Mouse (Mus musculus) T-cell, adult 2 months (primary cell): ENCODE measurements around the gene Elfn1.

Experiments used
- DNase-seq: peaks from one replicate; pipeline ENCODE4 v3.0.0; 2022; ENCODE audit warnings: low spot score

Elfn1 gene

GRCm38 (mm10) chr5:139907714-139908242, at the start of gene Elfn1:
Gene Elfn1, plus strand, starts transcription at chr5:139907943.
- DNase-seq, result peak; percentile 14

GRCm38 (mm10) chr5:139860328-139861104, 47.2 kb upstream of the Elfn1 start:
- DNase-seq, result no peak

GRCm38 (mm10) chr5:139862759-139863158, 45.0 kb upstream of the Elfn1 start:
- DNase-seq, result no peak

- no peak for DNase-seq
Observed at GRCm38 (mm10) chr5:139870886-139871285, 36.9 kb upstream of the Elfn1 start.

- no peak for DNase-seq
Observed at GRCm38 (mm10) chr5:139871526-139871925, 36.2 kb upstream of the Elfn1 start.

GRCm38 (mm10) chr5:139877563-139877962, 30.2 kb upstream of the Elfn1 start:
- no peak for DNase-seq

- DNase-seq, result no peak
Observed at GRCm38 (mm10) chr5:139879694-139880093, 28.0 kb upstream of the Elfn1 start.

- no peak for DNase-seq
Observed at GRCm38 (mm10) chr5:139881161-139881560, 26.6 kb upstream of the Elfn1 start.

GRCm38 (mm10) chr5:139888624-139889023, 19.1 kb upstream of the Elfn1 start:
- DNase-seq, result no peak

- DNase-seq, result no peak
Observed at GRCm38 (mm10) chr5:139889370-139889769, 18.4 kb upstream of the Elfn1 start.

GRCm38 (mm10) chr5:139892326-139892994, 15.3 kb upstream of the Elfn1 start:
- DNase-seq, result no peak

- no peak for DNase-seq
Observed at GRCm38 (mm10) chr5:139892995-139893345, 14.8 kb upstream of the Elfn1 start.

GRCm38 (mm10) chr5:139894025-139894508, 13.7 kb upstream of the Elfn1 start:
- no peak for DNase-seq

- DNase-seq, result no peak
Observed at GRCm38 (mm10) chr5:139899044-139899443, 8.7 kb upstream of the Elfn1 start.

- DNase-seq, result no peak
Observed at GRCm38 (mm10) chr5:139905121-139905520, 2.6 kb upstream of the Elfn1 start.

- no peak for DNase-seq
Observed at GRCm38 (mm10) chr5:139906507-139906906, 1.2 kb upstream of the Elfn1 start.

GRCm38 (mm10) chr5:139907241-139907640, 502 bp upstream of the Elfn1 start:
- DNase-seq, result no peak

- no peak for DNase-seq
Observed at GRCm38 (mm10) chr5:139908243-139908810, 584 bp downstream of the Elfn1 start.

- no peak for DNase-seq
Observed at GRCm38 (mm10) chr5:139908811-139909627, 1.3 kb downstream of the Elfn1 start.

- no peak for DNase-seq
Observed at GRCm38 (mm10) chr5:139909710-139910550, 2.2 kb downstream of the Elfn1 start.

- no peak for DNase-seq
Observed at GRCm38 (mm10) chr5:139910755-139911300, 3.1 kb downstream of the Elfn1 start.
